Mouse (Mus musculus): Measurements from ENCODE around the gene Lmf1.
A peak's percentile ranks its signal among the peaks of the same experiment; 100 is the strongest.

Lmf1 gene

DNA sequence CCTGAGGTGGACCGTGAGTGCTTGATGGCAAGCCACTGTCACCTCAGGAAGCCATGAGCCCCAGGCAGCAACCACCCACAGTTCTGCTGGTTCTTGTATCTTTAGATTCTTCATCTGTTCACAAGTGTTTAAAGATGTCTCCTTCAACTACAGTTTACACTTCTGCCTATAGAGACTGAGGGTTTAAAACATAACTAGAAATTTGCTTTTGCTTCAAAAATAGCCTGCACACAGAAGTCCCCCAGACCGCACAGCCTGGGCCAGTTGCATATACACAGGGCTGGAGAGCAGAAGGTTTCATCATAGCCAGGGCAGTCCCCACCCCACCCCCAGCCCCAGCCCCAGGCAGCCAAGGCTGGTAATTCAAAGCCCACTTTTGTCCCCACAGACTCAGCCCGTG, 65.9 kb downstream of the Lmf1 start:
- DNase-seq = no peak

DNA sequence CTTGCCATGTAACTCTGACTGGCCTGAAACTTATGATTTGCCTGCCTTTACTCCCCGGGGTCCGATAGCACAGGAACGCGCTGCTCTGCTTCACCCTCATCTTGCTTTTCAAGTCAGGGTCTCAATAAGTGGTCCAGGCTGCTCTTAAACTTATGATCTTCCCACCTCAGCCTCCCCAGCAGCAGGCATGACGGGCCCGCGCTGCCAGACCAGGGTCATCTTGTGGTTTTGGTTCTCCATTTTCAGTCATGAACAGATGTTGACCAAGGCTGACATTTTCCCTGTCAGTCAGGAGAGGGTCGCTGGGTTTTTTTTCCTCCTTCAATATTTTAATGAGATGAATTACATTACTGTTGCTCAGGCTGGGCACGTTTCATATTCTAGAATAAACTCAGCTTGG, 66.8 kb downstream of the Lmf1 start:
- DNase-seq = no peak

GRCm38 (mm10) chr17:25647901-25648300, 69.0 kb downstream of the Lmf1 start:
- no peak for DNase-seq

GRCm38 (mm10) chr17:25648678-25649216, 69.9 kb downstream of the Lmf1 start:
- DNase-seq = no peak

GRCm38 (mm10) chr17:25650726-25651125, 71.8 kb downstream of the Lmf1 start:
- DNase-seq = no peak

- DNase-seq = no peak
Measured at GRCm38 (mm10) chr17:25652272-25652671, 73.4 kb downstream of the Lmf1 start.

GRCm38 (mm10) chr17:25656142-25656825, 77.4 kb downstream of the Lmf1 start:
- DNase-seq = no peak

DNA sequence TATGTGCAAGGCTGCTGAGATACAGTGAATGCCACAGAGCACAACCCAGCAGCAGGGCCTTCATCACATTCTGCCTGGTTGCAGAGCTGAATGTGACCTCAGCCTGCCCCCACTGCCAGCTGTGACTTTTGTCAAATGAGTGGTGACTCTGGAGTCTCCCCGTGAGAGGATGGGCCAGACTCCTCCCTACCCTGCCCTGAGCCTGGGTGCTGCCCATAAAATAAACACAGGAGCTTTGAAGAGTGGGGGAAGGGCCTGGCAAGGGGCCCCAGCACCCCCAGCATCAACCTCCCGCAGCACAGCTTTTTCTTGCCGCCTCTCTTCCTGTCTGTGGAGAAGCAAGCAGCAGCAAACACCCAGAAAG, 77.9 kb downstream of the Lmf1 start:
- DNase-seq = peak; percentile 31 to 64

GRCm38 (mm10) chr17:25663213-25663835, 84.4 kb downstream of the Lmf1 start:
- DNase-seq = no peak

GRCm38 (mm10) chr17:25665485-25665884, 86.6 kb downstream of the Lmf1 start:
- DNase-seq = no peak

DNA sequence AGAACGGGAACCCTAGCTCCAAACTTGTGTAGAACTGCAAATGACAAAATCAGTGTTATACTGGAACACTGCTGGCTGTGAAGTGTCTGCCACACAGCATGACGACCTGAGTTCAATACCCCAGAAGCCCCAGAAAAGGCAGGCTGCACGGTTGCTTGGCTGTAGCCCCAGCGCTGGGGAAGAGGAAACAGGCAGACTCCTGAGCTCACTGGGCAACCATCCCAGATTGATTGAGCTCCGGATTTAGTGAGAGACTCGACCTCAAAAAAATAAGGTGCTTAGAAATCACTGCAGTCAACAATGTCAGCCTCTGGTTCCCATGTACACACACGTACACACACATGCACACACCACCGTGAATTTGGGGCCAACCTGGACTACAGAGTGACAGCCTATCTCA, 87.0 kb downstream of the Lmf1 start:
- no peak for DNase-seq

GRCm38 (mm10) chr17:25668481-25669055, 89.7 kb downstream of the Lmf1 start:
- no peak for DNase-seq

DNA sequence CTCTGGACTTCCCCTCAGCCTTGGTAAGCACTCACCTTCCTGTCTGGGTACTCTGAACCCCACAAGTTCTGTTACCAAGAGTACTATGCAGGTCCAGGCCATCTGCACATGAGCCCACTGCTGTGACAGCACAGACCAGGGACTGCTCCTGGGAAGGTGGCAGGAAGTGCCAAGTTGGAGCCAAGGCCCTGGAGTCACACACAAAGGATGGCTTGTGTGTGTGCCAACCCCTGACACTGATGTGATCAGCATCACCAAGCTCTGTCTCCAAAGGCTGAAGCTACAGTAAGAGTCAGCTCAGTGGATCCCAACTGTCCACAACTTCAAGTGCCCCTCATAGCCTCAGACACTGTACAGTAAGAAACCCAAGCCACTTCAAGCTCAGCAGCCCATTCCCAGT, 94.1 kb downstream of the Lmf1 start:
- DNase-seq = no peak

- no peak for DNase-seq
Measured at GRCm38 (mm10) chr17:25677969-25678368, 99.1 kb downstream of the Lmf1 start.

- no peak for DNase-seq
Measured at GRCm38 (mm10) chr17:25679818-25680217, 100.9 kb downstream of the Lmf1 start.

DNA sequence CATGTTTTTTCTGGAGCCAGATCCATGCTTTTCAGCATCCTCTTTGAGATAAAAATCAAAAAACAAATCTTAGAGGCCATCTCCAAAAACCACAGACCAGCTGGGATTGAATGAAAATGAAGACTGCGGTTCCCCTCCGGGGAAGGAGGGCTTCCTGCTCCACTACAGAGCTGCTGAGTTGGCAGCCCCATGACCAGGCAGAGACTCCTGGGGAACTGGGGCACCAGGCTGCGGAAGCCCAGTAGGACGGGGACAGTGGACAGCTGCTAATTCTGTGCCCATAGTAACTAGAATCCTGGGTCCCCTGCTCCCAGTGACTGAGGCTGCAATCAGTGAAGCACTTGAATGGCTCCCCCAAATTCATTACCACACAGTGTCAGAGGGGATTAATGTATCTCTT, 102.8 kb downstream of the Lmf1 start:
- DNase-seq = no peak

DNA sequence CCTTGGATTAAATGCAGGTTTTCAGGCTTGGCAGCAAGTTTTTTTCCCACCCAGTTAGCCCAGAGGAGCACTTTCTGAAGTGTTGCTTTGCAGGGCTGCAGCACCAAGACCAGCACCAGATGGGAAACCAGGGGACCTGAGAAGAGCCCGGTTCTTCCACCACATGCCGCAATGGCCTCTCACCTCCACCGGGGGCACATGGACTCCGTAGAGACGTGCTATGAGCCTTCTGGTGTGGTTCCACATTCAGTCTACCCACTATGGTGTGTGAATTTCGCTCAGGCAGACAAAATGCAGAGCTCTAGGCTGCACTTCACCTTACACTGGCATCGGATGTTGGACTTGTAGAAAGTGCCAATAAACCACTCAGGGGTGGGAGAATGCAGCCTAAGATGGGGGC, 107.4 kb downstream of the Lmf1 start:
- DNase-seq = no peak

GRCm38 (mm10) chr17:25688922-25689321, 110.0 kb downstream of the Lmf1 start:
- no peak for DNase-seq

DNA sequence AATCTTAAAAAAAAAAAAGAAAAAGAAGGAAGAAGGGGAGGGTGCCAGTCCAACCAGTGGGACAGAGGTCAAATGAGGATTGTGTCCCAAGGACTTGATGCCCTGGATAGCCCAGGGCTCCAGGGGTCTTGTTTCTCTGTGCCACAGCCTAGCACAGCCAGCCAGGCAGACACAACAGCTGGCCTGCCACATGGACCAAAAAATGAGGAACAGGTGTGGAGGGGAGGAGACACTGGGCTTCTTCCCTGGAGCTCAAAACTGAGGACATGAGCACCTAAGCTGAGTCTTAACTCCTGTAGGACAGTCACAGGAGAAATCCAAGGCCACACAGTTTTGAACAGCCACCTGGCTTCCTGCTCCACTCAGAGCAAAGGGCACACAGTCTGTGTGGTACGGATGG, 117.4 kb downstream of the Lmf1 start:
- no peak for DNase-seq

- peak in 1 of 2 experiments; percentile 73 for DNase-seq
Measured at GRCm38 (mm10) chr17:25698446-25698845, 119.6 kb downstream of the Lmf1 start.

- DNase-seq = no peak
Measured at GRCm38 (mm10) chr17:25700863-25701496, 122.1 kb downstream of the Lmf1 start.

- DNase-seq = no peak
Measured at GRCm38 (mm10) chr17:25709994-25710393, 131.1 kb downstream of the Lmf1 start.

- no peak for DNase-seq
Measured at GRCm38 (mm10) chr17:25711136-25711535, 132.3 kb downstream of the Lmf1 start.
